Mouse (Mus musculus): Measurements from ENCODE around the gene Cyp4f16. TPM values are rescaled to one million over a fixed set of nuclear protein-coding genes. Genes with fewer than 3 reads are reported as not detected.
"Not testable (repeated sequence)": the region's sequence is repeated elsewhere in the genome, so short reads cannot be mapped to it uniquely, and the experiment has no call there.

The Cyp4f16 gene
- total RNA-seq, 2 experiments from 2014 or later: 26.0 to 27.6 TPM

- DNase-seq (ENCODE audit: low spot score in 2 of 2): not testable (repeated sequence)
Observed at GRCm38 (mm10) chr17:32544792-32545191, 8.4 kb downstream of the Cyp4f16 start.

- DNase-seq (ENCODE audit: low spot score in 2 of 2): not testable (repeated sequence)
Observed at GRCm38 (mm10) chr17:32550377-32550776, 14.0 kb downstream of the Cyp4f16 start.

DNA sequence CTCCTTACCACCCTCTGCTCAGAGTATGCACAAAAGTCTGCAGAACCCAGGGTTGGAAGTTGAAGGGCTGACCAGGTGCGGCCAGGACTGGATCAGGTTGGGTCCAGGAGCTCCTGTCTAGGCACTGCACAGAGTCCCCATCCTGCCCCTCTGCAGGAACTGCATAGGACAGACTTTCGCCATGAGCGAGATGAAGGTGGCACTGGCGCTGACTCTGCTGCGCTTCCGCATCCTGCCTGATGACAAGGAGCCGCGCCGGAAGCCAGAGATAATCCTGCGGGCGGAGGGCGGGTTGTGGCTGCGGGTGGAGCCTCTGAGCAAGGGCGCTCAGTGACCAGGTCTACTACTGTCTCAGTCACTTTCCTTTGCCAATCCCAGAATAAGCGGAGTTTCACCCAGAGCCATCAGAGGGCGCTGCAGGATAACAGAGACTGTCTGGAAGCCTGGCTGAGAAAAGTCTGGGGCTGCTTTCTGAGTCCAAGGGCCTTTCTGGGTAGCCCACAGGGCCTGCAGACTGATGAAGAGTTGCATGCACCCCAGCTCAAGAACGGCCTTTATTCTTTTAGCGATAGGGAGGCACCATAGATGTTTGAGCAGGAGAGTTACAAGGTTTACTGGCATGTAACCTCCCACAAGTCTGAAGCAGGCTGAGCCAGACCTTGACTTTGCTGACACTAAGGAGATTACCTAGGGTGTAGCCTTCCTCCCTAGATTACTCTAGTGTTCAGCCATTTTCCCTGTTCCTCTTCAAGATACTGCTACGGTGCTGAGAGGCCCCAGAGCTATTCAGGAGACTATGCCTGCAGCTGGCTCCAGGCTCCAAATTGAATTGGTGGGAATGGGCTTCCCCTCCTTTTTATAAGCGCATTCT lies 14.8 kb downstream of the Cyp4f16 start:
- DNase-seq (ENCODE audit: low spot score in 2 of 2): peak; percentile 52 to 80

- not testable (repeated sequence) for DNase-seq (ENCODE audit: low spot score in 2 of 2)
Observed at GRCm38 (mm10) chr17:32553016-32553415, 16.7 kb downstream of the Cyp4f16 start.

DNA sequence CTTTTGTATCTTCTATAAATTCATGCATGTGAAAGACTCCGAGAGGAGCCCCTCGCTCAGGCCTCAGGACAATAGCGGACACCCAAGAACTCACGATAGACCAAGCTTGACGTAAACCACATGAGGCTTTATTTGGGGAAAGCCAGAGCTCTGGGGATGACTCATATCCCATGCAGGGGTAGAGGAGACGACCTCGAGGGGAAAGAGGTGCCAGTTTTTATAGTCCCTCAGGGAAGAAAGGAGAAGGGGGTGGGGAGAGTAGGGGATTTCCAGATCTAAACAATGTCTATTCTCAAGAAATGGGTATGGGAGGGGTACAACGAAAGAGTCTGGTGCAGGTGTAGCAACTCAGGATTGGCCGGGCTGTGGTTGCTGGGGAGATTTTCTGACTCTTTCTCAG lies 18.0 kb downstream of the Cyp4f16 start:
- DNase-seq (ENCODE audit: low spot score in 2 of 2): not testable (repeated sequence)

- not testable (repeated sequence) for DNase-seq (ENCODE audit: low spot score in 2 of 2)
Observed at GRCm38 (mm10) chr17:32563301-32563700, 26.9 kb downstream of the Cyp4f16 start.

DNA sequence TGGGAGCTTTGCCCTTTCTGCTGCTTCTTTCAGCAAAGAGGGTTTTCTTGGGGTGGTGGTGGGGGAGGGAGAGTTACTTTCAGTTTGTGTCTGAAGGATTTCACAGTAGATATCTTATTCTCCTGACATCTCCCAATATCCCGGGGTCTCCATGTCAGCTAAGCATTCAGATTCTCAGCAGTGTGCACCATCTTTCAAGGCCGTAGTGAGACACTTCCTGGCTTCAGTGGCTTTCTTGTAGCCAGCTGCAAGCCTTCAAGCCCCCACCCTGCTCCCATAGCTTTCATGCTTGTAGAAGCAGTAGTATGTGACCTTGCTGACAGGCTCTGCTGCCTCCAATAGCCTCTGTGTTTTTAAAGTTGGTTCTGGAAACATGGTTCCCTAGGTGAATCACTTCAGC lies 36.9 kb downstream of the Cyp4f16 start:
- not testable (repeated sequence) for DNase-seq (ENCODE audit: low spot score in 2 of 2)

DNA sequence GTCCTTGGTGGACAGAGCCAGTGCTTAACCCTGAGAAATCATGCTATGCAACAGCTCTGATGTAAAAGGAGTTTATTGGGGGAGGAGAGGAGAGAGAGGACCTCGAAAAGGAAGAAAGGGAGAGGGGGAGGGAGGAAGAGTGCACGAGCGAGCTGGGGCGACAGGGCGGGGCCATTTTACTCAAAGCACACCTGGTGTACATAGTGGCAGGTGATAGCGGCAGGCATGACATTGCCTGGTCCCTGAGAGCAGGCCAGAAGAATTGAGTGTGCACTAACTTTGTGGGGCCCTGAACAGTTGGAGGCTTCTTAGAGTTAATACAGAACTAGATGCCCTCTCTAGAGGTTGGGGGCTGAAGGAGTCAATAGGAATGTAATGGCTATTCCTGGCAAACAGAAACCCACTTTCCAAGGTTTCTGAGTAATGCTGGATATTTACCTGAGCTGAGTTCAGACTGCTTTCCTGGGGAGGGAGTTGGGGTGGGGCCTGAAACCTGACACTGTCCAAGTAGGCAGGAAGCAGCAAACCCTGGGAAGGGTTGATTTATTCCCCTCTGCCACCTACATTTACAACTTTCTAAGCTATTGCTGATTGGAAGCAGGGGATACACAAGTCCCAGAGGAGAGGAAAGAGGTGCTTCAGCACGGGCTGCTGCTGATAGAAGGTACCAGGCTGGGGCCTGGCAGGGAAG lies 41.3 kb downstream of the Cyp4f16 start:
- DNase-seq (ENCODE audit: low spot score in 2 of 2): no peak

GRCm38 (mm10) chr17:32596494-32596893 lies 60.1 kb downstream of the Cyp4f16 start:
- DNase-seq (ENCODE audit: low spot score in 2 of 2): no peak

Other genes with a start within 250 kb of the Cyp4f16 start
- 100 to 1,000 TPM; 129 to 130 TPM for gene Akap8, start 215.3 kb upstream of the Cyp4f16 start, total RNA-seq (2021)
- gene Akap8l, start 186.0 kb upstream of the Cyp4f16 start, total RNA-seq (2021): 100 to 1,000 TPM; 157 to 160 TPM
- 10 to 100 TPM; 66.5 to 71.9 TPM for gene Wiz, start 147.1 kb upstream of the Cyp4f16 start, total RNA-seq (2021)
- gene Rasal3, start 133.0 kb upstream of the Cyp4f16 start, total RNA-seq (2021): 1 to 10 TPM in 1 of 2 experiments, under 1 TPM in 1; 0.96 to 1.5 TPM
- 10 to 100 TPM in 1 of 2 experiments, under 1 TPM in 1; 0.31 to 10.5 TPM for gene Pglyrp2, start 112.4 kb upstream of the Cyp4f16 start, total RNA-seq (2021)
- under 1 TPM in 1 of 2 experiments, not detected in 1; 0.67 TPM for gene Cyp4f39, start 83.8 kb upstream of the Cyp4f16 start, total RNA-seq (2021)
- 10 to 100 TPM in 1 of 2 experiments, 1 to 10 TPM in 1; 9.8 to 12.7 TPM for gene Cyp4f17, start 30.5 kb upstream of the Cyp4f16 start, total RNA-seq (2021)
- gene Cyp4f37, start 84.8 kb downstream of the Cyp4f16 start, total RNA-seq (2021): not detected
- not detected for gene Cyp4f40, start 122.3 kb downstream of the Cyp4f16 start, total RNA-seq (2021)
- gene Cyp4f15, start 149.1 kb downstream of the Cyp4f16 start, total RNA-seq (2021): 1 to 10 TPM; 3.6 to 7.7 TPM